Mouse (Mus musculus) liver, embryonic 12.5 days (tissue): Measurements from ENCODE around the gene Cux1. TPM values are rescaled to one million over a fixed set of nuclear protein-coding genes. Genes with fewer than 3 reads are reported as not detected.

Source experiments
- ATAC-seq: fragments of 200-750 bp; cut with Nextera tagmentation; 2 replicates; pipeline ENCODE4 v1.8.0; 2017; ENCODE audit warnings: moderate number of reproducible peaks, mild to moderate bottlenecking, moderate library complexity
- H3K27ac ChIP-seq: fragments of 300-500 bp; sonication (generic); 2 replicates; pipeline ENCODE4 v1.5.1; 2016; ENCODE audit warnings: mild to moderate bottlenecking
- H3K27me3 ChIP-seq: fragments of 300-500 bp; sonication (generic); replicated peaks from 2 replicates; pipeline ENCODE4 v1.6.1; 2016; ENCODE audit warnings: mild to moderate bottlenecking, moderate library complexity
- H3K36me3 ChIP-seq: fragments of 300-500 bp; sonication (generic); 2 replicates; pipeline ENCODE4 v1.6.1; 2016; ENCODE audit warnings: mild to moderate bottlenecking, moderate library complexity
- H3K4me1 ChIP-seq: fragments of 300-500 bp; sonication (generic); 2 replicates; pipeline ENCODE4 v1.6.1; 2016
- H3K4me2 ChIP-seq: fragments of 300-500 bp; sonication (generic); 2 replicates; pipeline ENCODE4 v1.6.1; 2016; ENCODE audit warnings: mild to moderate bottlenecking, moderate library complexity
- H3K4me3 ChIP-seq: fragments of 300-500 bp; sonication (generic); 2 replicates; pipeline ENCODE4 v1.5.1; 2016; ENCODE audit warnings: mild to moderate bottlenecking, moderate library complexity
- H3K9ac ChIP-seq: fragments of 300-500 bp; sonication (generic); 2 replicates; pipeline ENCODE4 v1.6.1; 2016; ENCODE audit warnings: mild to moderate bottlenecking, moderate library complexity
- H3K9me3 ChIP-seq: fragments of 300-500 bp; sonication (generic); replicated peaks from 2 replicates; pipeline ENCODE4 v1.6.1; 2016; ENCODE audit warnings: mild to moderate bottlenecking, moderate library complexity
- WGBS: fragments of 180-500 bp; shearing (Covaris S2); methylation state at CpG from one replicate; pipeline ENCODE4 v1.1.7; 2016; ENCODE audit not compliant: insufficient replicate concordance; 5-methylcytosine and 5-hydroxymethylcytosine counted together
- polyA plus RNA-seq: library from polyadenylated mRNA; unstranded; fragments of >200 nt; fragmentation: Nextera tagmentation; extraction: Ambion mirVana; gene quantifications from 2 replicates; pipeline ENCODE4 v1.2.1, GENCODE M21; 2016

Cux1 gene
- polyA plus RNA-seq, 1 experiment from 2014 or later, result 29.8 TPM

GRCm38 (mm10) chr5:136300880-136301279, 266.4 kb downstream of the Cux1 start:
- H3K9me3 ChIP-seq, result no peaks in the 10 kb centered on the region
- no peaks in the 10 kb centered on the region for H3K4me1 ChIP-seq
- peaks cover 73% of the 10 kb centered on the region for H3K36me3 ChIP-seq
- no peak overlapping the region for H3K27ac ChIP-seq
- no peak overlapping the region for H3K9ac ChIP-seq
- ATAC-seq, result no peak
- H3K27me3 ChIP-seq, result no peaks in the 10 kb centered on the region
- no peak overlapping the region for H3K4me2 ChIP-seq
- no peak overlapping the region for H3K4me3 ChIP-seq
- WGBS, result 87% methylated on average over 6 of the region's 6 CpGs

- Histone ChIP-seq H3K4me1 (no peaks in the 10 kb centered on the region), H3K4me3 (no peak overlapping the region), H3K36me3 (peaks cover 48% of the 10 kb centered on the region), H3K9me3 (no peaks in the 10 kb centered on the region), H3K9ac (no peak overlapping the region), H3K27ac (no peak overlapping the region), H3K4me2 (no peak overlapping the region), H3K27me3 (no peaks in the 10 kb centered on the region)
- ATAC-seq, result no peak
- 75% methylated on average over 6 of the region's 6 CpGs for WGBS
These were observed 269.6 kb downstream of the Cux1 start for GRCm38 (mm10) chr5:136297691-136298090.

- Histone ChIP-seq H3K27me3 (no peaks in the 10 kb centered on the region), H3K4me1 (no peaks in the 10 kb centered on the region), H3K27ac (no peak overlapping the region), H3K9me3 (no peaks in the 10 kb centered on the region), H3K36me3 (peaks cover 44% of the 10 kb centered on the region), H3K4me2 (no peak overlapping the region), H3K9ac (no peak overlapping the region), H3K4me3 (no peak overlapping the region)
- no peak for ATAC-seq
- WGBS, result 88% methylated on average over 4 of the region's 4 CpGs
These were observed 270.4 kb downstream of the Cux1 start for GRCm38 (mm10) chr5:136296911-136297310.

GRCm38 (mm10) chr5:136292971-136293418, 274.3 kb downstream of the Cux1 start:
- no peak overlapping the region for H3K9ac ChIP-seq
- H3K27ac ChIP-seq, result no peak overlapping the region
- H3K4me3 ChIP-seq, result no peak overlapping the region
- ATAC-seq, result no peak
- H3K4me2 ChIP-seq, result no peak overlapping the region
- H3K36me3 ChIP-seq, result peaks cover 33% of the 10 kb centered on the region
- H3K27me3 ChIP-seq, result no peaks in the 10 kb centered on the region
- 80% methylated on average over 4 of the region's 4 CpGs for WGBS
- H3K9me3 ChIP-seq, result no peaks in the 10 kb centered on the region
- H3K4me1 ChIP-seq, result no peaks in the 10 kb centered on the region

- peaks cover 28% of the 10 kb centered on the region for H3K36me3 ChIP-seq
- ATAC-seq, result no peak
These were observed 274.9 kb downstream of the Cux1 start for GRCm38 (mm10) chr5:136292361-136292760.

GRCm38 (mm10) chr5:136291562-136291961, 275.7 kb downstream of the Cux1 start:
- ATAC-seq, result no peak
- Histone ChIP-seq H3K27ac (no peak overlapping the region), H3K9ac (no peak overlapping the region), H3K9me3 (no peaks in the 10 kb centered on the region), H3K4me2 (no peak overlapping the region), H3K4me1 (no peaks in the 10 kb centered on the region), H3K4me3 (no peak overlapping the region), H3K27me3 (no peaks in the 10 kb centered on the region), H3K36me3 (peaks cover 28% of the 10 kb centered on the region)
- WGBS, result 85% methylated on average over 2 of the region's 2 CpGs

More at GRCm38 (mm10) chr5:136292361-136292760, 274.9 kb downstream of the Cux1 start:
- Histone ChIP-seq H3K4me1 (no peaks in the 10 kb centered on the region), H3K4me2 (no peak overlapping the region), H3K9me3 (no peaks in the 10 kb centered on the region), H3K27ac (no peak overlapping the region), H3K27me3 (no peaks in the 10 kb centered on the region), H3K9ac (no peak overlapping the region), H3K4me3 (no peak overlapping the region)
- WGBS, result 81% methylated on average over 2 of the region's 2 CpGs

GRCm38 (mm10) chr5:136289776-136290175, 277.5 kb downstream of the Cux1 start:
- Histone ChIP-seq H3K9me3 (no peaks in the 10 kb centered on the region), H3K4me3 (no peak overlapping the region), H3K4me2 (no peak overlapping the region), H3K4me1 (no peaks in the 10 kb centered on the region), H3K27me3 (no peaks in the 10 kb centered on the region), H3K9ac (no peak overlapping the region), H3K27ac (no peak overlapping the region), H3K36me3 (peaks cover 38% of the 10 kb centered on the region)
- no peak for ATAC-seq
- WGBS, result 68% methylated on average over 3 of the region's 3 CpGs

GRCm38 (mm10) chr5:136288351-136289081, 278.8 kb downstream of the Cux1 start:
- 77% methylated on average over 6 of the region's 6 CpGs for WGBS
- Histone ChIP-seq H3K4me1 (no peaks in the 10 kb centered on the region), H3K9ac (no peak overlapping the region), H3K27ac (no peak overlapping the region), H3K4me3 (no peak overlapping the region), H3K36me3 (peaks cover 50% of the 10 kb centered on the region), H3K27me3 (no peaks in the 10 kb centered on the region), H3K4me2 (no peak overlapping the region), H3K9me3 (no peaks in the 10 kb centered on the region)
- no peak for ATAC-seq

GRCm38 (mm10) chr5:136286566-136286965, 280.7 kb downstream of the Cux1 start:
- H3K36me3 ChIP-seq, result peaks cover 67% of the 10 kb centered on the region

GRCm38 (mm10) chr5:136285106-136285505, 282.2 kb downstream of the Cux1 start:
- Histone ChIP-seq H3K4me3 (no peak overlapping the region), H3K4me2 (no peak overlapping the region), H3K9ac (no peak overlapping the region), H3K27ac (no peak overlapping the region), H3K9me3 (no peaks in the 10 kb centered on the region), H3K4me1 (no peaks in the 10 kb centered on the region), H3K27me3 (no peaks in the 10 kb centered on the region), H3K36me3 (peaks cover 67% of the 10 kb centered on the region)
- WGBS, result 84% methylated on average over 7 of the region's 7 CpGs
- ATAC-seq, result no peak

More at GRCm38 (mm10) chr5:136286566-136286965, 280.7 kb downstream of the Cux1 start:
- Histone ChIP-seq H3K4me2 (no peak overlapping the region), H3K4me3 (no peak overlapping the region), H3K27me3 (no peaks in the 10 kb centered on the region), H3K9me3 (no peaks in the 10 kb centered on the region), H3K9ac (no peak overlapping the region), H3K27ac (no peak overlapping the region), H3K4me1 (no peaks in the 10 kb centered on the region)
- 66% methylated on average over 6 of the region's 6 CpGs for WGBS
- ATAC-seq, result no peak

- Histone ChIP-seq H3K27ac (no peak overlapping the region), H3K9ac (no peak overlapping the region), H3K4me1 (no peaks in the 10 kb centered on the region), H3K4me3 (no peak overlapping the region), H3K36me3 (peaks cover 87% of the 10 kb centered on the region), H3K27me3 (no peaks in the 10 kb centered on the region), H3K9me3 (no peaks in the 10 kb centered on the region), H3K4me2 (no peak overlapping the region)
- no peak for ATAC-seq
- 66% methylated on average over 6 of the region's 6 CpGs for WGBS
These were observed 285.9 kb downstream of the Cux1 start for GRCm38 (mm10) chr5:136281351-136281750.

- no peak for ATAC-seq
- no peaks in the 10 kb centered on the region for H3K4me1 ChIP-seq
- H3K4me2 ChIP-seq, result no peak overlapping the region
- no peaks in the 10 kb centered on the region for H3K9me3 ChIP-seq
- H3K9ac ChIP-seq, result no peak overlapping the region
- H3K4me3 ChIP-seq, result no peak overlapping the region
- 92% methylated on average over 43 of the region's 43 CpGs for WGBS
- H3K36me3 ChIP-seq, result peaks cover 73% of the 10 kb centered on the region
- H3K27ac ChIP-seq, result no peak overlapping the region
- H3K27me3 ChIP-seq, result no peaks in the 10 kb centered on the region
These were observed 292.6 kb downstream of the Cux1 start for GRCm38 (mm10) chr5:136274739-136275138.

- Histone ChIP-seq H3K9me3 (no peaks in the 10 kb centered on the region), H3K36me3 (peaks cover 26% of the 10 kb centered on the region), H3K27me3 (no peaks in the 10 kb centered on the region), H3K9ac (no peak overlapping the region), H3K4me2 (no peak overlapping the region), H3K4me3 (no peak overlapping the region), H3K27ac (no peak overlapping the region), H3K4me1 (no peaks in the 10 kb centered on the region)
- ATAC-seq, result no peak
- WGBS, result 73% methylated on average over 4 of the region's 4 CpGs
These were observed 297.4 kb downstream of the Cux1 start for GRCm38 (mm10) chr5:136269937-136270336.
